Mouse (Mus musculus): ENCODE results near the gene Kctd2. TPM values are rescaled to one million over a fixed set of nuclear protein-coding genes. Genes with fewer than 3 reads are reported as not detected.

The Kctd2 gene
- polyA plus RNA-seq, 1 experiment from 2014 or later, result 3.9 TPM

- no peak overlapping the region for H3K4me3 ChIP-seq (ENCODE audit: low read length)
- no peak overlapping the region for H3K9ac ChIP-seq (ENCODE audit: low read length)
- no peak overlapping the region for H3K4me2 ChIP-seq (ENCODE audit: low read depth, low read length)
- H3K4me1 ChIP-seq (ENCODE audit: control insufficient read depth, insufficient read depth, low read length), result peaks cover 10% of the 10 kb centered on the region
- no peaks in the 10 kb centered on the region for H3K36me3 ChIP-seq (ENCODE audit: control insufficient read depth, insufficient read depth)
- H3K9me3 ChIP-seq (replicated peaks; ENCODE audit: control insufficient read depth, low read length), result no peaks in the 10 kb centered on the region
- no peak for ATAC-seq (replicated peaks; ENCODE audit: extremely low read depth, insufficient read depth, low FRiP score)
- H3K27me3 ChIP-seq (ENCODE audit: control insufficient read depth, insufficient read depth, low read length), result no peaks in the 10 kb centered on the region
- WGBS, result 80% methylated on average over 9 of the region's 9 CpGs
- H3K27ac ChIP-seq (ENCODE audit: low read length), result no peak overlapping the region
Observed at GRCm38 (mm10) chr11:115478296-115478938, 58.5 kb downstream of the Kctd2 start.

Small RNA genes lying within 50 kb of the gene (microRNA-seq; reads per million reads assigned to microRNA genes)
- not detected for gene Mir3968

Other genes starting within 250 kb of the Kctd2 start
- 6.6 and 7.1 TPM in 2 replicates for gene Tmem104, start 232.6 kb upstream of the Kctd2 start, polyA plus RNA-seq (2015; fragmentation: Nextera tagmentation; extraction: Ambion mirVana)
- gene Nat9, start 232.3 kb upstream of the Kctd2 start, polyA plus RNA-seq (2015; fragmentation: Nextera tagmentation; extraction: Ambion mirVana), result 18.6 and 20.8 TPM in 2 replicates
- 0.07 and 0.21 TPM in 2 replicates for gene Grin2c, start 152.9 kb upstream of the Kctd2 start, polyA plus RNA-seq (2015; fragmentation: Nextera tagmentation; extraction: Ambion mirVana)
- gene Fdxr, start 143.1 kb upstream of the Kctd2 start, polyA plus RNA-seq (2015; fragmentation: Nextera tagmentation; extraction: Ambion mirVana), result 14.2 and 14.7 TPM in 2 replicates
- gene Fads6, start 122.5 kb upstream of the Kctd2 start, polyA plus RNA-seq (2015; fragmentation: Nextera tagmentation; extraction: Ambion mirVana), result 0.59 and 0.74 TPM in 2 replicates
- not detected in 2 replicates for gene Otop2, start 113.0 kb upstream of the Kctd2 start, polyA plus RNA-seq (2015; fragmentation: Nextera tagmentation; extraction: Ambion mirVana)
- gene Ush1g, start 98.1 kb upstream of the Kctd2 start, polyA plus RNA-seq (2015; fragmentation: Nextera tagmentation; extraction: Ambion mirVana), result 0.26 and 0.32 TPM in 2 replicates
- gene Otop3, start 85.4 kb upstream of the Kctd2 start, polyA plus RNA-seq (2015; fragmentation: Nextera tagmentation; extraction: Ambion mirVana), result not detected in 2 replicates
- gene Hid1, start 52.4 kb upstream of the Kctd2 start, polyA plus RNA-seq (2015; fragmentation: Nextera tagmentation; extraction: Ambion mirVana), result 8.5 and 9.2 TPM in 2 replicates
- 7.0 and 7.5 TPM in 2 replicates for gene Cdr2l, start 38.2 kb upstream of the Kctd2 start, polyA plus RNA-seq (2015; fragmentation: Nextera tagmentation; extraction: Ambion mirVana)
- gene Mrpl58, start 16.4 kb upstream of the Kctd2 start, polyA plus RNA-seq (2015; fragmentation: Nextera tagmentation; extraction: Ambion mirVana), result 175 and 179 TPM in 2 replicates
- 1,945 and 2,019 TPM in 2 replicates for gene Atp5h, start 166 bp upstream of the Kctd2 start, polyA plus RNA-seq (2015; fragmentation: Nextera tagmentation; extraction: Ambion mirVana)
- 0.12 and 0.14 TPM in 2 replicates for gene Trim80, start 20.4 kb downstream of the Kctd2 start, polyA plus RNA-seq (2015; fragmentation: Nextera tagmentation; extraction: Ambion mirVana)
- 4.1 and 12.9 TPM in 2 replicates for gene Slc16a5, start 42.3 kb downstream of the Kctd2 start, polyA plus RNA-seq (2015; fragmentation: Nextera tagmentation; extraction: Ambion mirVana)
- 5.4 and 6.2 TPM in 2 replicates for gene Armc7, start 55.5 kb downstream of the Kctd2 start, polyA plus RNA-seq (2015; fragmentation: Nextera tagmentation; extraction: Ambion mirVana)
- gene Nt5c, start 71.7 kb downstream of the Kctd2 start, polyA plus RNA-seq (2015; fragmentation: Nextera tagmentation; extraction: Ambion mirVana), result 60.1 and 64.9 TPM in 2 replicates
- 523 and 525 TPM in 2 replicates for gene Jpt1, start 94.3 kb downstream of the Kctd2 start, polyA plus RNA-seq (2015; fragmentation: Nextera tagmentation; extraction: Ambion mirVana)
- 556 and 599 TPM in 2 replicates for gene Sumo2, start 116.1 kb downstream of the Kctd2 start, polyA plus RNA-seq (2015; fragmentation: Nextera tagmentation; extraction: Ambion mirVana)
- 107 and 117 TPM in 2 replicates for gene Nup85, start 144.3 kb downstream of the Kctd2 start, polyA plus RNA-seq (2015; fragmentation: Nextera tagmentation; extraction: Ambion mirVana)
- gene Mrps7, start 183.8 kb downstream of the Kctd2 start, polyA plus RNA-seq (2015; fragmentation: Nextera tagmentation; extraction: Ambion mirVana), result 84.4 and 86.2 TPM in 2 replicates
- gene Gga3, start 183.9 kb downstream of the Kctd2 start, polyA plus RNA-seq (2015; fragmentation: Nextera tagmentation; extraction: Ambion mirVana), result 15.4 and 18.8 TPM in 2 replicates
- gene Mif4gd, start 192.8 kb downstream of the Kctd2 start, polyA plus RNA-seq (2015; fragmentation: Nextera tagmentation; extraction: Ambion mirVana), result 41.5 and 42.0 TPM in 2 replicates
- 55.7 and 58.1 TPM in 2 replicates for gene Slc25a19, start 208.2 kb downstream of the Kctd2 start, polyA plus RNA-seq (2015; fragmentation: Nextera tagmentation; extraction: Ambion mirVana)